Mouse (Mus musculus): ENCODE measurements around the gene Ccdc186.
"Not testable (repeated sequence)": the region's sequence is repeated elsewhere in the genome, so short reads cannot be mapped to it uniquely, and the experiment has no call there.

DNA sequence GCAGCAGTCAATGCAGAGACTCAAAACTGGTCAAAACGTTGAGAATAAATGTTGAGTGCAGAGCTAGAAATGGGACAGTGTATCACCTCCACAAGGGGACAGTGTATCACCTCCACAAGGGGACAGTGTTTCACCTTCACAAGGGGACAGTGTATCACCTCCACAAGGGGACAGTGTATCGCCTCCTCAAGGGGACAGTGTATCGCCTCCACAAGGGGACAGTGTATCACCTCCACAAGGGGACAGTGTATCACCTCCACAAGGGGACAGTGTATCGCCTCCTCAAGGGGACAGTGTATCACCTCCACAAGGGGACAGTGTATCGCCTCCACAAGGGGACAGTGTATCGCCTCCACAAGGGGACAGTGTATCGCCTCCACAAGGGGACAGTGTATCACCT, 43.5 kb downstream of the Ccdc186 start:
- peak; percentile 26 for TF ChIP-seq CTCF (IDR thresholded peaks at IDR 0.05; ENCODE audit: low read depth)
- not testable (repeated sequence) for TF ChIP-seq EP300 (IDR thresholded peaks at IDR 0.05; ENCODE audit: low read depth)

Data from heart, postnatal 0 days (tissue).